Mouse (Mus musculus): ENCODE results near the gene Tnpo1. TPM values are rescaled to one million over a fixed set of nuclear protein-coding genes. Genes with fewer than 3 reads are reported as not detected.
A peak's percentile ranks its signal among the peaks of the same experiment; 100 is the strongest.
"Not testable (repeated sequence)": the region's sequence is repeated elsewhere in the genome, so short reads cannot be mapped to it uniquely, and the experiment has no call there.

Tnpo1 gene
- total and polyA plus RNA-seq, 2 experiments = 10.7 to 56.1 TPM

GRCm38 (mm10) chr13:98835740-98836139, 90.4 kb downstream of the Tnpo1 start:
- WGBS = 81% methylated on average over 5 of the region's 5 CpGs
- Histone ChIP-seq H3K27ac (replicated peaks; ENCODE audit: insufficient read depth, low read depth, low read length) (no peak overlapping the region), H3K4me1 (ENCODE audit: control insufficient read depth, insufficient read depth, low read length) (no peaks in the 10 kb centered on the region), H3K9ac (ENCODE audit: low read depth, low read length) (no peak overlapping the region), H3K79me2 (ENCODE audit: control insufficient read depth, insufficient read depth, low read length) (no peaks in the 10 kb centered on the region), H3K27me3 (ENCODE audit: control insufficient read depth, insufficient read depth, low read length) (no peaks in the 10 kb centered on the region), H3K4me3 (ENCODE audit: insufficient read depth, low read depth, low read length) (no peak overlapping the region), H3K36me3 (ENCODE audit: control insufficient read depth, insufficient read depth, low read length) (peaks cover 11% of the 10 kb centered on the region; the same call in 1 of the 2 replicates)
- TF ChIP-seq CTCF (IDR thresholded peaks at IDR 0.05; ENCODE audit: low read depth, low read length) (no peak), POLR2A (IDR thresholded peaks at IDR 0.05; ENCODE audit: extremely low read depth, insufficient read depth, low read length) (no peak)
- no peak for DNase-seq (ENCODE audit: extremely low read depth, low read depth, low spot score)

GRCm38 (mm10) chr13:98834723-98835122, 91.5 kb downstream of the Tnpo1 start:
- 96% methylated on average over 3 of the region's 3 CpGs for WGBS
- Histone ChIP-seq H3K27ac (replicated peaks; ENCODE audit: insufficient read depth, low read depth, low read length) (no peak overlapping the region), H3K9ac (ENCODE audit: low read depth, low read length) (no peak overlapping the region), H3K4me1 (ENCODE audit: control insufficient read depth, insufficient read depth, low read length) (no peaks in the 10 kb centered on the region), H3K27me3 (ENCODE audit: control insufficient read depth, insufficient read depth, low read length) (no peaks in the 10 kb centered on the region), H3K4me3 (ENCODE audit: insufficient read depth, low read depth, low read length) (no peak overlapping the region), H3K36me3 (ENCODE audit: control insufficient read depth, insufficient read depth, low read length) (peaks cover 7% of the 10 kb centered on the region; the same call in 1 of the 2 replicates), H3K79me2 (ENCODE audit: control insufficient read depth, insufficient read depth, low read length) (no peaks in the 10 kb centered on the region)
- no peak for TF ChIP-seq CTCF (IDR thresholded peaks at IDR 0.05; ENCODE audit: low read depth, low read length)
- no peak for TF ChIP-seq POLR2A (IDR thresholded peaks at IDR 0.05; ENCODE audit: extremely low read depth, insufficient read depth, low read length)
- DNase-seq (ENCODE audit: extremely low read depth, low read depth, low spot score) = no peak

GRCm38 (mm10) chr13:98834199-98834598, 92.0 kb downstream of the Tnpo1 start:
- H3K4me1 ChIP-seq (ENCODE audit: control insufficient read depth, insufficient read depth, low read length) = no peaks in the 10 kb centered on the region
- DNase-seq (ENCODE audit: extremely low read depth, low read depth, low spot score) = no peak
- TF ChIP-seq CTCF (IDR thresholded peaks at IDR 0.05; ENCODE audit: low read depth, low read length) = peak; percentile 23
- no peak for TF ChIP-seq POLR2A (IDR thresholded peaks at IDR 0.05; ENCODE audit: extremely low read depth, insufficient read depth, low read length)
- peaks cover 4% of the 10 kb centered on the region; the same call in 1 of the 2 replicates for H3K36me3 ChIP-seq (ENCODE audit: control insufficient read depth, insufficient read depth, low read length)
- no peaks in the 10 kb centered on the region for H3K27me3 ChIP-seq (ENCODE audit: control insufficient read depth, insufficient read depth, low read length)
- WGBS = 52% methylated on average over 1 of the region's 1 CpGs
- no peak overlapping the region for H3K4me3 ChIP-seq (ENCODE audit: insufficient read depth, low read depth, low read length)
- H3K27ac ChIP-seq (replicated peaks; ENCODE audit: insufficient read depth, low read depth, low read length) = no peak overlapping the region
- no peak overlapping the region for H3K9ac ChIP-seq (ENCODE audit: low read depth, low read length)
- H3K79me2 ChIP-seq (ENCODE audit: control insufficient read depth, insufficient read depth, low read length) = no peaks in the 10 kb centered on the region

- H3K4me3 ChIP-seq (ENCODE audit: insufficient read depth, low read depth, low read length) = no peak overlapping the region
- H3K79me2 ChIP-seq (ENCODE audit: control insufficient read depth, insufficient read depth, low read length) = no peaks in the 10 kb centered on the region
- WGBS = 81% methylated on average over 10 of the region's 10 CpGs
- 0 out of 2 replicates have a peak overlapping the region, but pooled peaks have one; percentile 12 for H3K27ac ChIP-seq (replicated peaks; ENCODE audit: insufficient read depth, low read depth, low read length)
- DNase-seq (ENCODE audit: extremely low read depth, low read depth, low spot score) = peak; percentile 41
- H3K4me1 ChIP-seq (ENCODE audit: control insufficient read depth, insufficient read depth, low read length) = no peaks in the 10 kb centered on the region
- H3K27me3 ChIP-seq (ENCODE audit: control insufficient read depth, insufficient read depth, low read length) = no peaks in the 10 kb centered on the region
- H3K9ac ChIP-seq (ENCODE audit: low read depth, low read length) = no peak overlapping the region
- no peaks in the 10 kb centered on the region for H3K36me3 ChIP-seq (ENCODE audit: control insufficient read depth, insufficient read depth, low read length)
- no peak for TF ChIP-seq CTCF (IDR thresholded peaks at IDR 0.05; ENCODE audit: low read depth, low read length)
- no peak for TF ChIP-seq POLR2A (IDR thresholded peaks at IDR 0.05; ENCODE audit: extremely low read depth, insufficient read depth, low read length)
Observed at GRCm38 (mm10) chr13:98832451-98833450, 93.4 kb downstream of the Tnpo1 start.

GRCm38 (mm10) chr13:98829026-98829425, 97.2 kb downstream of the Tnpo1 start:
- H3K36me3 ChIP-seq (ENCODE audit: control insufficient read depth, insufficient read depth, low read length); H3K27me3 ChIP-seq (ENCODE audit: control insufficient read depth, insufficient read depth, low read length); DNase-seq (ENCODE audit: extremely low read depth, low read depth, low spot score); H3K27ac ChIP-seq (replicated peaks; ENCODE audit: insufficient read depth, low read depth, low read length); H3K4me3 ChIP-seq (ENCODE audit: insufficient read depth, low read depth, low read length); H3K9ac ChIP-seq (ENCODE audit: low read depth, low read length); H3K4me1 ChIP-seq (ENCODE audit: control insufficient read depth, insufficient read depth, low read length); H3K79me2 ChIP-seq (ENCODE audit: control insufficient read depth, insufficient read depth, low read length): not testable (repeated sequence)
- 99% methylated on average over 6 of the region's 6 CpGs for WGBS

- Histone ChIP-seq H3K4me3 (ENCODE audit: insufficient read depth, low read depth, low read length) (no peak overlapping the region), H3K9ac (ENCODE audit: low read depth, low read length) (no peak overlapping the region), H3K36me3 (ENCODE audit: control insufficient read depth, insufficient read depth, low read length) (no peaks in the 10 kb centered on the region), H3K27ac (replicated peaks; ENCODE audit: insufficient read depth, low read depth, low read length) (no peak overlapping the region), H3K79me2 (ENCODE audit: control insufficient read depth, insufficient read depth, low read length) (no peaks in the 10 kb centered on the region), H3K27me3 (ENCODE audit: control insufficient read depth, insufficient read depth, low read length) (no peaks in the 10 kb centered on the region), H3K4me1 (ENCODE audit: control insufficient read depth, insufficient read depth, low read length) (no peaks in the 10 kb centered on the region)
- DNase-seq (ENCODE audit: extremely low read depth, low read depth, low spot score) = no peak
- 83% methylated on average over 4 of the region's 4 CpGs for WGBS
- TF ChIP-seq CTCF (IDR thresholded peaks at IDR 0.05; ENCODE audit: low read depth, low read length) = no peak
- no peak for TF ChIP-seq POLR2A (IDR thresholded peaks at IDR 0.05; ENCODE audit: extremely low read depth, insufficient read depth, low read length)
Observed at GRCm38 (mm10) chr13:98825574-98825973, 100.6 kb downstream of the Tnpo1 start.

All from liver, adult 2 months (tissue).